Mouse (Mus musculus): Measurements from ENCODE around the gene Coro1b.

Coro1b gene

DNA sequence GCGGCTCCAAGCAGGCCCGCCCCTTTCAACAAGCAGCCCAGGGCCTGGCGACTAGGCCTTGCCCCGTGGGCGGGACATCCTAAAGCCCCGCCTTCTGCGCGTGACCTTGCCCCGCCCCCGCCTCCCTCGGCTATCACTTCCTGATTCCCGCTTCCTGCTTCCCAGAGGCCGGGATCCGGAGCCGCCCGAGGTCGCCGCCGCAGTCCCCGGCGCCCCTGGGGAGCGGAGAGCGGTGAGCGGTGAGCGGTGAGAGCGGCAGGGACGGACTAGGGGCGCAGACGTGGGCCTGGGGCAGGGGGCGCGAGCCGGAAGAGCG lies at the start of gene Coro1b:
TSS of gene Coro1b (plus strand) at position 129 of the 316 bp plus-strand sequence.
- DNase-seq = peak; percentile 94 to 95

DNA sequence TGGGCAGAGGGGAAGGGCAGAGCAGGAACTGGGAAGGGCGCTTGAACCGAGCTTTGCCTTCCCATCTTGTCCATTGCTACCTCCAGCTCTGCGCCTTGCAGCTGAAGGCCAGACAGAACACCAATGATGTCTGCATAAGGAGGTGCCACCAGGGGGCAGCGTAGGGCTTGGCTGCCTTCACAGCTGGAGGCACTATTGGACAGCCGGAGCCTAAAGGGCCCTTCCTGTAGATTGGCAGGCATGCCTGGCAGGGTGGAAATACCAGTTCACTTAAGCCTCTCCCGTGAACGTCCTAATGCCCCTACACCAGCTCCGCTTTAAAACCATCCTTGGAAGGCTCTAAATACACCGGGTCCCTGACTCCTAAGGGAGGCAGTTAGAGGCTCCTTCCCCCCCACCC lies 49.4 kb upstream of the Coro1b start:
- DNase-seq = peak; percentile 84 to 96

DNA sequence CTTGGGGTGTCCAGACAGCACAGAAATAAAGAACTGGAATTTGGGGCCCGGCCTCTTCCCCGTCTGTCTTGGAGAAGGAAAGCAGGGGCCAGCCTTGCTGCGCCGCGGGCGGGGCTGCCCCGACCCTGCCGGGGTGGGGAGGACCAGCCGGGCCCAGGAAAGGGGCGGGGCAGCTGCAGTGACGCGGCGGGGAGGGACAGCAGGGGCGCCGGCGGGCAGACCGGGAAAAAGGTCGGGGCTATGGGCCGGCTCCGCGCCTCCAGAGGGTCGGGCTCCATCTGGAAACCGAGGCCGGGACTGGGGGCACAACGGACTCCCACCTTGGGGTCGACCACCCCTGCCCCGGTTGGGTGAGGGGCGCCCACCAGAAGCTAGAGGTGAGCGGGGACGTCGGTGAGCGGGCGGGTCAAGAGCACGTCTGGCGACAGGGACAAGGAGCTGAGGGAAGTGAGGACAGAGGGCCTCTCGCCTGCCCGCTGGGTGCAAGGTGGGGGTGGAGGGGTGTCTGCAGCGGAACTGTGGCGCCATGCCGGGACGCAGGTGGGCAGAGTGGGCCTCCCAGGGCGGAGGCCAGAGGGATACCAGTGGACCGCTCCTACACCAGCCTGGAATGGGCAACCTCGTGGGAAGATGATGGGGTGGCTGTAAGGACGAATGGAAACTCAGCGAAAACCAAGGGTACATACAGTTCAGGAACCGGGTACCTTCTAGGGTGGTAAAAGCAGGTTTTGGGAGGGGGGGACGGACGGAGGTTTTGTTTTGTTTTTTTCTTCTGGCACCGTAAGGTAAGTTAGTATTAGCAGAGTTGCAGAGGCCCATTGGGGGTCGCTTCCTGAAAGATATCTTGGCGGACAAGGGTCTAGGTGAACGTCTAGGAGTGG lies 48.3 kb upstream of the Coro1b start, which contains the start of gene Pitpnm1:
TSS of gene Pitpnm1 (plus strand) at position 162 of the 881 bp plus-strand sequence.
- DNase-seq = peak; percentile 83 to 91

DNA sequence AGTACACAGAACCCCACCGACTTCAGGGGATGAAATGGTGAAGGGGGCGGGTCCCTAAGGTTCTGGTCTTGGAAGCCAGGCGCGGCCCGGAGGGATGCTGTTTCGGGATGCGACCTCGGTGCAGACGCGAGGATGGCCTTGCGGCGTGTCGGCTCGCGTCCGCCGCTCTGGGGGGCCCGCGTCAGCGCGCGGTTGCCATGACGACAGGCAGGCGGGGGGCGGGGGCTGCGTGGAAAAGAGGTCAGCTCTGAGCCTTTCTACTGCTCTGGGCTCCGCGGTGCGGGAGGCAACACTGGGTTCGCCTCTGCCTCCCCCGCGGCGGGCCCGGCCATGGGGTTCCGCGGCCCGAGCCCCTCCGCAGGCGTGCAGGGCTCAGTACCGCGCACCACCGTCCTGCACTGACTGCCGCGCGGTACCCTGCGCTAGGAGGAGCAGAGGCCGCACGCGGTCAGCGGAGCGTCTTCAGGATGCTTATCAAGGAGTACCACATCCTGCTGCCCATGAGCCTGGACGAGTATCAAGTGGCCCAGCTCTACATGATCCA lies 47.6 kb upstream of the Coro1b start:
- no peak for DNase-seq

DNA sequence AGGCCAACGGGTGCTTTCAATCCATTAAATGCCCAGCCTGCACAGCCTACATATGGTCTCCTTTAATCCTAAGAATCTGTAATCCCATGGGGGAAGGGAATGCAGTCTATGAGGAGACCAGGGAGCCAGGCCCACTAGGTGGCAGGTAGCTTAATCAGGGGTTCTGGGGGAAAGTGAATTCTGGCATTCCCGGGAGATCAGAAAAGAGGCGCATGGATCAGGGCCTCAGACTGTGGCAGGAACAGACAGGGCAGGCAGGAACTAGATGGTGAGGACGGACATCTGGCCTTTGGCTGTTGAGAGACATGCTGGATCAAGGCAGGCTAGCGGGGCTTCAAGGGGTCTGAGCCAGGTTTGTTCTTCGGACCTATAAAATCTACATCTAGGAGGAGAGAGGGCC lies 47.0 kb upstream of the Coro1b start:
- no peak for DNase-seq

DNA sequence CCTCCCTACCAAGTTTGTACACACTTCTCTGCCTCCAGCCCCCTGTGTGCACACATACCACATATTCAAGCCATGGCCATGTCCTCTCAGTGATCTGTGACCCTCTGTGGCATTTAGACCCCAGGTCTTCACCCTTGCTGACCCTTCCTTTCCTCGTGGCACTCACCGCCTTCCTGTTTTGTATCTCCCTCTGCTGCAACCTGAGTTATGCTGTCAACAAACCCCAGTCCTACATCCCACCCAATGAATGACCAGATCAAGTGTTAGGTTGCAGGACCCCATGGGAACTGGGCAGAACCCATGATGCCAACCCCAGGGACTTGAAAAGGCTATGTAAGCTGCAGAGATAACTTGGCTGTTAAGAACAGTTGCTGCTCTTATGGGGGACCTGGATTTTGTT lies 46.4 kb upstream of the Coro1b start:
- DNase-seq = no peak

DNA sequence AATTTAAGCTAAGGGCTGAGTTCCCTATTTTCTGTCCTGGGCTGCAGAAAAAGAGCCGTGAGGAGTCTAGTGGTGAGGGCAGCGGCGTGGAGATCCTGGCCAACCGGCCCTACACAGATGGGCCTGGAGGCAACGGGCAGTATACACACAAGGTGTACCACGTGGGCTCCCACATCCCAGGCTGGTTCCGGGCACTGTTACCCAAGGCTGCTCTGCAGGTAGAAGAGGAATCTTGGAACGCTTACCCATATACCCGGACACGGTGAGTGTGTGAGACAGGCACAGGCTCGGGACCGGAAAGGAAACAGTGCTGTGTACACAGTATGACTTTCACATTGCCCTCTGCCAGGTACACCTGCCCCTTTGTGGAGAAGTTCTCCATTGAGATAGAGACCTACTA lies 45.8 kb upstream of the Coro1b start:
- DNase-seq = no peak

DNA sequence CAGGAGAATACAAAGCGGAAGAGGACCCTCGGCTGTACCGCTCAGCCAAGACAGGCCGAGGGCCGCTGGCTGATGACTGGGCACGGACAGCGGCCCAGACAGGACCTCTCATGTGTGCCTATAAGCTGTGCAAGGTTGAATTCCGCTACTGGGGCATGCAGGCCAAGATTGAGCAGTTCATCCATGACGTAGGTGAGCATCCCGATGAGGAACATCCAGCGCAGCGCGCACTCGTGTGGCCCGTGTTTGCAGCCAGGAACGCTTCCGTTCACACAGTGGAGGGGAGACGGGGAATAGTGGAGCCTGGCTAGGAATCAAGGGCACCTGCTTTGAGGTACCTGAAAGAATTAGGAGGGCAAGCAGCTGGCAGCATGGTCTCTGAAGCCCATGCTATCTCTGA lies 45.1 kb upstream of the Coro1b start:
- no peak for DNase-seq

DNA sequence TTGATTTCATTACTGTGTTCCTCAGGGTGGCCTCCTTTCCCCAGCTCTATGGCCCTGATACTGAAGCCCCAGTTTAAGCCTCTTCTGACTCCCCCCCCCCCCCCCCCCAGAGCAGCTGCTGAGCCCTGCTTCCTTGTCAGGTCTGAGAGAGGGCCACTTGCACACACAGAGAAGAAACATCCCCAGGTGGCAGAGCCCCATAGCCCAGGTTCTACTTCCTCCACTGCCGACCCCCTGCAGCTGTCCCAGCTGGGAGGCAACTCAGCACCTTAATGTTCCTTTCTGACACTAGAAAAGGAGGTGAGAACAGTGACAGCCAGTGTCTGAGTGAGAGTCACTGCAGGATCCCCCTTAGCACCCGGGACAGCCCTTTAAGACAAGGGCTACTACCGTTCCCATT lies 44.6 kb upstream of the Coro1b start:
- DNase-seq = no peak

DNA sequence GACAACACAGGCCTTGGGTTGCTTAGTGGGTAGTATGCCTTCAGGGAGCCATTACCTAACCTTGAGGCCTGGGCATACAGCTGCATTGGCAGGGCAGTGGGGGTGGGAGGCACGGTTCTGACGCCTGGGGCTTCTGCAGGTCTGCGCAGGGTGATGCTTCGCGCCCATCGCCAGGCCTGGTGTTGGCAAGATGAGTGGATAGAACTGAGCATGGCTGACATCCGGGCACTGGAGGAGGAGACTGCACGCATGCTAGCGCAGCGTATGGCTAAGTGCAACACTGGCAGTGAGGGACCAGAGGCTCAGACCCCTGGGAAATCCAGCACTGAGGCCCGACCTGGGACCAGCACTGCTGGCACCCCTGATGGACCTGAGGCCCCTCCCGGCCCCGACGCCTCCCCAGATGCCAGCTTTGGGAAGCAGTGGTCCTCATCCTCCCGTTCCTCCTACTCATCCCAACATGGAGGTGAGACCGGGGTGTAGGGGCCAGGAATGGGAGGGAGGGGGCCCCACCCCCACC lies 43.7 kb upstream of the Coro1b start:
- no peak for DNase-seq

DNA sequence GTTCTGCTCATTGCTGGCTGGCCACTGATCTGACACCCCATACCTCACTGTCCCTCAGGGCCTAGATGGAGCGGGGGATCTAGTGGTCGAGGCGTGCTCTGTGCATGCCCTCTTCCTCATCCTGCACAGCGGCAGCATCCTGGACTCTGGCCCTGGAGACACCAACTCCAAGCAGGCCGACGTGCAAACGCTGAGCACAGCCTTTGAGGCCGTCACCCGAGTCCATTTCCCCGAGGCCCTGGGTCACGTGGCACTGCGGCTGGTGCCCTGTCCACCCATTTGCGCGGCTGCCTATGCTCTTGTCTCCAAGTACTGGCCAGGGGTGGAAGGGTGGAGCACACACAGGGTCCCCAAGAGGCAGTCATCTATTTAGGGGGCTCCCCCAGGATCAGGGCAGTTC lies 41.8 kb upstream of the Coro1b start:
- no peak for DNase-seq

DNA sequence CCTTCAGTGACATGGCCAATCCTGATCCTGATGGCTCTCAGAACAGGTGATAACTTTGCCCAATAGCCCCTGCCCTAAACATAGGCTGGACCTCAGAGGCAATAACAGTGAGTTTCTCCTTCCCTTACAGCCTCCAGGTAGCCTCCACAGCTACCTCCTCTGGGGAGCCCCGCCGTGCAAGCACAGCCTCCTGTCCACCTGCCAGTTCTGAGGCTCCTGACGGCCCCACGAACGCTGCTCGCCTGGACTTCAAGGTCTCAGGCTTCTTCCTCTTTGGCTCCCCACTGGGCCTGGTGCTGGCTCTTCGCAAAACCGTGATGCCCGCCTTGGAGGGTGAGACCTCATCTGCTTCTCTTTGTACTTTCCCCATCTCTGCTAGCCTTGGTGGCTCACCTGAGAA lies 39.9 kb upstream of the Coro1b start:
- no peak for DNase-seq

DNA sequence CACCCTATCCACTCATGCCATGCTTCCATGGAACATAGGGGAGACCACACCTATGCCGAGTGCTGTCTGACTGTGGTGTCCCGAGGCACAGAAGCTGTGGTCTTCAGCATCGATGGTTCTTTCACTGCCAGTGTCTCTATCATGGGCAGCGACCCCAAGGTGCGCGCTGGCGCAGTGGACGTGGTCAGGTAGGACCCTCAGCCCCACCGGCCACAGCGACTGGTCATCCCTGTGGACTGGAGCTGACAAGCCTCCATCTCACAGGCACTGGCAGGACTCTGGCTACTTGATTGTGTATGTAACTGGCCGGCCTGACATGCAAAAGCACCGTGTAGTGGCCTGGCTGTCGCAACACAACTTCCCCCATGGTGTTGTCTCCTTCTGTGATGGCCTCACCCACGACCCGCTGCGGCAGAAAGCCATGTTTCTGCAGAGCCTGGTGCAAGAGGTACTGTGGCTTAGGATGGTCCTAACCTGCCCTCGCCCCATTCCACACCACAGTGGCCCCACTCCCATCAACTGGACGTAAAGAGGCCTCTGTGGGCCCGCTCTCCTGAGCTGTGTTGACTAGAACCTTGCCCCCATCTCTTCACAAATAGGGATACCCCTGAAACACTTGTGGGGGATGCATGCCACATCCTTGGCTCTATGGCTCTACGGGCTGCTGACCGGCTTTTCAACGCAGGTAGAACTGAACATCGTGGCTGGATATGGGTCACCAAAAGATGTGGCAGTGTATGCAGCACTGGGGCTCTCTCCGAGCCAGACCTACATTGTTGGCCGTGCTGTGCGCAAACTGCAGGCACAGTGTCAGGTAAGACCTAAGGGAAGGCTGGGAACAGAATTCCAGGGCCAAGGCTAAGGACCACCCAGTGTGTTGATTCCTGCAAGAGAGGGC lies 36.1 kb upstream of the Coro1b start:
- no peak for DNase-seq

DNA sequence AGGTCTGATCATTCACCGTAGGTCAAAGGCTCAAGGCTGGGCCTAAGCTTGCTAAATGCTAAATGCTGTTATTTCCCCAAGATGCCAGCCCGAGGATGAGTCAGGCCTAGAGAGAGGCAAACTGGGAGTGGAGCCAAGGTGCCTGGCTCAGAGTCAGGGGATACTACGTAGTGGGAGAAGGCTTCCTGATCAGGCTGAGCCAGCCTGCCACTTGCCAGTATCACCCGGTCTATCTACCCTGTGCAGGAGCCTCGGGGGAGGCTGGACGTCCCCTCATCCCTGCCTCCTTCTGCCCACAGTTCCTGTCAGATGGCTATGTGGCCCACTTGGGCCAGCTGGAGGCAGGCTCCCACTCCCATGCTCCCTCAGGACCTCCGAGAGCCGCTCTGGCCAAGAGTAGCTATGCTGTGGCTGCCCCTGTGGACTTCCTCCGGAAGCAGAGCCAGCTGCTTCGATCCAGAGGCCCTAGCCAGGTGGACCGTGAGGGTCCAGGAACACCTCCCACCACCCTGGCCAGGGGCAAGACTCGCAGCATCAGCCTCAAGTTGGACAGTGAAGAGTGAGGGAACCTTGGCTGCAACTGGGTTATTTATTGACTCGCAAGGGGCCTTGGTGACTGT lies 35.1 kb upstream of the Coro1b start:
- DNase-seq = peak; percentile 36 to 51

DNA sequence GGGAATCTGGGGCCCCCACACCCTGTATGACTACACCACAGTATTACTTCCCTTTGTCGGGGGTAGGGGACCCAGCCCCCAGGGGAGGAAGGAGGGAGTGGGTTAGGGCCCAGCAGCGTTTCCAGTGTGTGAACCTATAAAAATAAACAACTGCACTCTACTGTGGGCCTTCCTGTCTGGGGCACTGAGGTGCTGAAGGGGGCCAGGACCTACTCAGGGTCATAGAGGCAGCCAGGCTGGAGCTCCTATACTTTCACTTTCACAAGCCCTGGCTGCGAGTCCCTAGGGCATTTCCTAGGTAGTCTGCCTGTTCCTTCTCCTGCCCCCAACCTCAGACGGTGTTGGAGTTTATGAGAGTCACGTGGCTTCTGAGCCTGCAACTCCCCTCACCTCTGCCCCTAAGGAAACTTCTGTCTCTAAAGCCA lies 34.6 kb upstream of the Coro1b start:
- DNase-seq = peak; percentile 57 to 70

DNA sequence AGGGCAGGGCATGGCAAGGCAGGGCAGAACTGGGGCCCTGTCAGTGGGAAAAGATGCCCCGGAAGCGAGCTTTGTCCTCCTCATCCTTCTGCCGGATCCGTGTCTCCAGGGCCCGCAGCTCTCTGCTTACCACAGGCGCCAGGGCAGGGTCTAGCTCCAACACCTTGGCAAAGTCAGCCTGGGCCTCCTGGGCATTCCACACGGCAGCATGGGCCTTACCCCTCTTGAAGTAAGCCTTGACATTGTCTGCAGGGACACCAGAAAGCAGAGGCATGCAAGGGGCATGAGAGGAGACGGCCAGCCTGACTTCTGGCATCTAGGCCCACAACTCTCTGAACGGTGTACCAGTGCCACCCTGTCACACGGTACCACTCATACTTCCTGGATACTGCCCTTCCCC lies 33.9 kb upstream of the Coro1b start:
- no peak for DNase-seq

DNA sequence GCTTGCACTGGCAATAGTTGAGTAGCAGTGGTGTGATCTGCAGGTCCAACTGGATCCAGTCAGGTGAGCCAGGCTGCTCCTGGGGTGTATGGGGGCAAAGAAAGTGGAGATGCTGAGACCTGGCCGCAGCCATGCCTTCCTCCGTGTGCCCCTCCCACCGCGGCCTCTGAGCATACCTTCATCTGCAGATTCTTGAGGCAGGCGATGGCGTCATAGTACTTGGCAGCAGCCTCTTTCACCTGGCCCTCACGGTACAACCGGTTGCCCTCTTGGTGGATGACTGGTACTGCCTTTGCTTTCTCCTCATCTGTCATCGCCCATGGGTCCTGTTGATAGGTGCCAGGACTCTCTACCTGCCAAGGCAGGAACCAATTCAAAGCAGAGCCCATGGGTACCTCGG lies 33.3 kb upstream of the Coro1b start:
- no peak for DNase-seq

DNA sequence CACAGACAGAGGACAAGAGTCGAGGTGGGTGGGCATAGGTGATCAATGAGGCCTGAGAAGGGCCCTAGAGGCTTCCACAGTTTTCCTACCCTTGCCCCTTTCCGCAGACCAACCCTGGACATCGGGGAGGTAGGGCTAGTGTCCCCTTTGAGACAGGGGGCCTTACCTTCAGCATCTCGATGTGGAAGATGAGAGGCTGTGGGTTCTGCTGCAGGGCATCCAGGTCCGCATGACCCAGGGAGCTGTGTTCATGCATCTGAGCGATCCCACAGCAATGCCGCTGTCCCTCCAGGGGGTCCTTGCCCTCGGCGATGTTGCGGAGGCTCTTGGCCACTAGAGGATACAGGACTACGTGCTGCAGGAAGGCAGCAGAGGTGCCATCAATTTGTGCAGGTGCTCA lies 32.6 kb upstream of the Coro1b start:
- DNase-seq = no peak

DNA sequence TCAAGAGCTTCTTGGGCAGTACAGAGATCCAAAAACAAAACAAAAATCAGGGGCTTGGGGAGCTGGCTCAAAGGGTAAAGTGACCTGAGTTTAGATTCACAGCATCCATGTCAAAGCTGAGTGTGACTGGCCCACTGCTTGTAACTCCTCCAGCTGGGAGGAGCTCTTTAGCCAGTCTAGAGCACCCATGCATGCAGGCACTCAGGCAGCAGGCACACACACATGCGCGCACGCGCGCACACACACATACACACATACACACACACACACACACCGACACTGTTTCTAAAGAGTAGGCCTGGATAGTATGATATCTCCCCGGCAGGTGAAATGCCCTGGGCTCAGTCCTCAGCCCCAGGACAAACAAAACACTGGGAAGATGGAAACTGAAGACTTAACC lies 31.4 kb upstream of the Coro1b start:
- no peak for DNase-seq

DNA sequence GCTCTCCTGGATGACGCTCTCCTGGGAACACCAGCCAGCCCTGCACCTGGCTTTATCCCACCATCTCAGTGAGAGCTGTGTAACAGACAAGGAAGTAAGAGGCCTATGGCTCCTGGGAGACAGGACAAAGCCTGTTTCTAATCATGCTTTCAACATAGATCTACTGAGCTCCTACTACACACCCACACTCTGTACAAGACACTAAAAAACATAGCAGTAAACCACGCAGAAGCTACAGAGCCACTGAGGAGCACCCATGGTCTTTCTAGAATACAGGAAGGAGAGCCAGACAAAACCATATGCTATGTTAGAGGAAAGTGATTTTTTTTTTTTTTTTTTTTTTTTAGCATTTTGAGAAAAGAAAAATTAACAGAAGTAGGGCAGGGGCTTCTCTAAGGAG lies 30.1 kb upstream of the Coro1b start:
- no peak for DNase-seq

DNA sequence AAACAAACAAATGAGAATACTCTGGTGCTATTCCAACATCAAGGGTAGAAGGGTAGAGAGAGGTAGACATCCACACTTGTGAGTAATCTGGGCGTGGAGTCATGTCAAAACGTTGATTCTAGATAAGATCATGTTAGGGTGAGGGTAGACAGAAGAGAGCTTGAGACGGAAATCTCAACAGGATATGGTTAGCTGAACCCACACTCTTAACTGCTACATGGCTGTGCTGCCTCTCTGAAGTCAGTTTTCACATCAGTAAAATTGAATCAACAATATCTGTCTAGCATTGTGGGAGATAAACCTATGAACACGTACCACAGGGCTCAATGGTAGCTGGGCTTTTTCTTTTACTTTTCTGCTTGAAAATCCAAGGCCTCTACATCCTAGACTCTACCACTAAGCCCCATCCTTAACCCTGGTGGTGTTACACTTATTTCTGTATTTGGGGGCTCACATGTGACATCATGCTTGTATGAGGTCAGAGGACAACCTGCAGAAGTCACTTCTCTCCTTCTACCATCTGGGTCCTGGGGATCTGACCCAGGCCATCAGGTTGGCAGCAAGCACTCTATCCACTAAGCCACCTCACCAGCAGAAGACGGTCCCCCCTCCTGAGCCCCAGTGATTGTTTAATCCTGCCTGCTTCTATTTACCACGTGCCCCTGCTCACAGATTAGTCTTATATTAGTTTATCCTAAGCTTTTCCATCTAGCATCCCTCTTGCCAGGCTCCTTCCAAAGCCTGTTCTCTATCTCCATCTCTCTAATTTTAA lies 28.5 kb upstream of the Coro1b start:
- no peak for DNase-seq

DNA sequence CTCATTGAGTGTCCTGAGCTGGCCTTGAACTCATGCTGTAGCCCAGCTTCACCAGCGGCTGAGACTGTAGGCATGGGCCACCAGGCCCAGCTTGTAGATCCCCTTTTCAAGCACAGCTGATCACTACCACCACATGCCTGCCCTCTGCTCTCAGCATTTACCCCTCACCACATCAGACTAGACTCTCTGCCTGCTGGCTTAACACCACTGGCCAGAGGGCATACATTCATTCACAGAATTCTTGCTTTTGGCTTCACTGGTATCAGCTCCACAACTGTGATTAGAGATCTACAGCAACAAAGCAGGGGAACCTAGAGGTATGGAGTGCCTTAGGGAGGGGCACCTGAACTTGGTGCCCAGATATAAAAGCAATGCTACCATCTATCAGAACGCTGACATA lies 27.9 kb upstream of the Coro1b start:
- DNase-seq = no peak
